Mouse (Mus musculus) G1E-ER4 (cell line): ENCODE measurements around the gene Rab11fip5. TPM values are rescaled to one million over a fixed set of nuclear protein-coding genes. Genes with fewer than 3 reads are reported as not detected.

ENCODE experiments used
- GATA1 ChIP-seq: IDR thresholded peaks from one replicate; pipeline ENCODE4 v1.8.0; 2012; ENCODE audit warnings: low read length, inconsistent platforms
- polyA plus RNA-seq: library from polyadenylated mRNA; stranded (reverse); fragments of >175 nt; gene quantifications from 2 replicates; pipeline ENCODE4 v1.2.3, GENCODE M21; 2012

Rab11fip5 gene
- polyA plus RNA-seq, 1 experiment: 0.70 TPM

DNA sequence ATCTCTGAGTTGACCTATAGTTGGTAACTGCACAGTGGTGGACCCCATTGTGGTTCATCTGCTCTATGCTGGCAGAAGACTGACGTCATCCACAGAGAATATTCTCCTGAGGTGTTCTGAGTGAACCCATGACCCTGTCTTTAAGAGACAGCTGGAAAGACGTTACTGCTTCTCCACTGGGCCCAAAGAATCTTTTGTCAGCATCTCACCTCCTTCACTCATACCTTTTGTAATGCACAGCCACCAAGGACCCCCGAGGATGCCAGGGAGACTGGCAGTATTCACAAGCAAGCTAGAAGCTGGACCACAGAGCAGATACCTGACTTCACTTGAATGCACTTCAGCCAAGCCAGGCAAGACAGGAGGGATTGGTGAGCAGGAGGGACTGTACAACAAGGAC, 39.1 kb downstream of the Rab11fip5 start:
- no peak for TF ChIP-seq GATA1

DNA sequence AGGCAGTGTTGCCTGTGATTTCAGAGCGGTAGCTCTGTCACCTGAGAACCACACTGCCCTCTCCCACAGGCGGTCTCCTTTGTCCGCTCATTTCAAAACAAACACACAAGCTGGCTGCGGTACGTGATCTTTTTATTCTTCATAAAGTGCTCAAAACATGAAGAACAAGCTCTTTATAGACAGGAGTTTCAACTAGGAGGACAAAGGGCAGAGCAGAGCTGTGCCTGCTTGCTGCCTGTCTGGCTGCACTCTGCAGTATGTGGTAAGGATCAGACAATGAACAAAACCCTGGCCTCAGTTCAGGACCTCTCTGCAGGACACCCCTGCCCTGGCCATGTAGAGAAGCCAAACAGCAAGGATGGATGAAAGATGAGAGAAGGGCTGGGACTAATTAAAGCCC, 39.6 kb downstream of the Rab11fip5 start:
- TF ChIP-seq GATA1: no peak

- TF ChIP-seq GATA1: no peak
Observed at GRCm38 (mm10) chr6:85334251-85334650, 40.2 kb downstream of the Rab11fip5 start.

DNA sequence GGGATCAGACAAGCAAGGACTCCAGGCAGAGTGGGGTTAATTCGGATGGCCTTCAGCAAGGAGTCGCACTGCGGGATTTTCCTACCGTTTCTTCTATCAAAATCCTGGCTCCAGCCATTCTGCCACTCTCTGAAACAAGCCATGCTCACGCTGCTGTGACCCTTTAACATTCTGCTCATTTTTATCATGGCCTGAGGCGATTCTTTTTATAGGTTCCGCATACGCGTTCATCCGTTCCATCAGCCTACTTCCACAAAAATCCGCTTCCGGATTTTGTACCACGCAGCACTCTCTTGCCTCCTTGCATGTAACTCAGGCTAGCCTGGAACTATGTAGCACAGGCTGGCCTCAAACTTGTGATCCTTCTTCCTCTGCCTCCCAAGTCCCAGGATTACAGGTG, 40.7 kb downstream of the Rab11fip5 start:
- TF ChIP-seq GATA1: no peak

DNA sequence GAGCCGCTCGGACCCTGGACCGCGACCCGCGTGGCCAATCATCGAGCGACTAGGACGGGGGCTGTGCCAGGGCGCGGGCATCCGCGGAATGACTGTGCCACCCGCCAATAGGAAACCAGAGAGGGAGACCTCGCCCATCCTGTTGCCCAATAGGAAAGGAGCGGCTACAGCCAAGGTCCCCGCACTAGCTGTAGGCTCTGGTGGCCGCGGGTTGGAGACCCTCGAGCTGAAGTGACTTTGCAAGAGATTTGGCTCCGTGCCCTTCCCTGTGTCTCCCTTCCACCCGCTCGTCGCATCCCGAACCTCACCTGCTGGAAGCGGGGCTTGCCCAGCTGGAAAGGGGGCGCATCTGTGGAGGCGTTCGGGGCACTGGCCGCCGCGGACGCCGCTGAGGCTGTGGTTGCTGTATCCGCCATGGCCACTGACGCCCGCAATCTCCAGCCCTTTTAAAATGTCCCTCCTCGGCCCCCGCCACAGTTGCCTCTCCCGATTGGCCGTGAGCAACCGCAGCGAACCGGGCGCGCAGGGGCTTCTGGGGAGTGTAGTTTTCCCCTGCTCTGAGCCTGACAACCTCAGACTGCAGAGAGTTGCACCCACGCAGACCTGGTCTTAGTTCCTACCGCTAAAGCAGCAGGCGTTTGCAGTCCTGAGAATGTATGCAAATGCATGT, 41.3 kb downstream of the Rab11fip5 start, which contains the start of gene Sfxn5:
TSS of gene Sfxn5 (minus strand) at position 423 of the 670 bp plus-strand sequence.
- TF ChIP-seq GATA1: no peak

DNA sequence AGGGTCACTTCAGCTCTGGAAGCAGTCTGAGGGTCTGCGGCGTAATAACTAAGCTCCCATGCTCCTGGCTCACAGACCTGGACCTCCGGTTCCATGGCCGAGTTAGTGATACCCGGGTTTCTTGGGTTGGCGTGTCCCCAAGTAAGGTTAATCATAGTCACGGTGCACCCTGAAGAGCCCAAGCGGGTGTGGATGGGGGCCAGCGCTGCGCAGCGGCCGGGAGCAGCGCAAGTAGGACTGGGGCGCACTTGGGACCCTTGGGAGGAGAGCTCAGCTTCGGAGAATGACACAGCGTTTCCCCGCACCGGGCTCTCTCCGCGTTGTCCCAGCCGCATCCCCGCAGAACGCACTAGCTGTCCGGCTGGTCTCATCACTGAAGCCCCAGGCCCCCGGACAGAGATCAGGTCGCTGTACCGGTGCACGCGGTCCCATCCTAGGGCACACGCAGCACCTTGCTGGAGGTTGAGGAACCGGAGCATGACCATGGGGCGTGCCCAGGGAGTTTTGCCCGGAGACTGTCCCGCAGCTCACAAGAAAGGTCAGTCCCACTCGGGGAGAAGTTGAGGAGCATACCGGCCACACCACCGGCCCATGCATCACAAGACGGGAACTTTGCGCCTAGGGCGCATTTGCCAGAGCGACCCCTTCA, 42.0 kb downstream of the Rab11fip5 start:
- TF ChIP-seq GATA1: no peak

- no peak for TF ChIP-seq GATA1
Observed at GRCm38 (mm10) chr6:85331736-85332135, 42.7 kb downstream of the Rab11fip5 start.

- TF ChIP-seq GATA1: no peak
Observed at GRCm38 (mm10) chr6:85331221-85331735, 43.2 kb downstream of the Rab11fip5 start.

DNA sequence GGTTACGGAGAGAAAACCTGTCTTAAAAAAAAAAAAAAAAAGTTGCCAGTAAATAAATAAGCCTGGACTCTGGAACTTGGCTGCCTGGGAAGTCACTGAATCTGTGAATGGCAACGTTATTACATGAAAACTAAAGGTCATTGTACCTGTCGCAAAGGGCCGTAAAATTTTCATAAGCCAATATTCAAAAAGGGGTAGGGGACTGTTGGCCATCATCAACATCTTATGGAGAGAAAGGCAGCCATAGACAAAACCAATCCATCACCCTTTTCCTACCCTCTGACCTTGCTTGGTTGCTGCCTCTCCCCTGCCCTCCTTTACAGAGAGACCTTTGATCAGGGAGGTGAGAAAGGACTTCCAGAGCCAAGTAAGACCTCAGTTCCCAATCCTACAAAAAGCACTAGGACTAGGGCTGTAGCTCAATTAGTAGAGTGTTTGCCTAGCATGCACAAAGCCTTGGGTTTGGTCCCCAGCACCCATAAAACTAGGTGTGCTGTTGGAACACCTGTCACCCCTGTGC, 44.7 kb downstream of the Rab11fip5 start:
- no peak for TF ChIP-seq GATA1

DNA sequence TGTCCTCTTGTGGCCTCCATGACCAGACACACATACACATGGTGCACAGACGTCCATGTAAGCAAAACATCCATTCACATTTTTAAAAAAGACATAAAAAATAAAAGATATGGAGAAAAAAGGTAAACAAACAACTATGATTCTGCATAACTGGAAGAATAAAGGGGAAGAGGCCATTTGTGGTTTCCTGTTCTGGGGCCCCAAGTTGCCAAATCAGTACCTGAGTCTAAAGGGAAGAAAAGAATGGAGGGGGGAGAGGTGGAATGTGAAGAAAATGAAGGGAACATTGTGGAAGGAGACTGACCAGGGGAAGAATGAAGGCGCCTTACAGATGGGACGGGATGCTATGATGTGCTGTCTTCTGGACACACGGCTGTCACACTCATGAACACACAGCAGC, 47.9 kb downstream of the Rab11fip5 start:
- TF ChIP-seq GATA1: no peak

DNA sequence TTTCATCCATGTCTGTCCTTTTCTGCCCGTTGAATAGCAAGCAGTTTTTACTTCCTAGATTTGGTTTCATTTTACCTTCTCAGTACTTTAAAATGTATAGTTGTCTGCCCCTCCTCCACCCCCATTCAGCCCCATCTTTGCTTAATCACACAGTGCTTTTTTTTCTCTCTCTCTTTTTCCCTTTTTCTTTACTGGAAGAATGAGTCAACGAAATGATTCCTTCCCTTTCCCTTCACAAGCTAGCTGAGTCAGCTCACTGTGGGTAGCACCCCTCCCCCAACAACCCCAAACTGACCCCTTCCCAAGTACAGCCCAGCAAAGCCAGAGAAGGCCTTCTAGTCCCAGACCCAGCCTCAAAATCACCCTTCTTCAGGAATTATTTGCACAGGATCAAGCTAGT, 49.3 kb downstream of the Rab11fip5 start:
- TF ChIP-seq GATA1: no peak

GRCm38 (mm10) chr6:85320445-85320866, 54.0 kb downstream of the Rab11fip5 start:
- TF ChIP-seq GATA1: no peak

- TF ChIP-seq GATA1: no peak
Observed at GRCm38 (mm10) chr6:85316211-85316610, 58.2 kb downstream of the Rab11fip5 start.

- TF ChIP-seq GATA1: no peak
Observed at GRCm38 (mm10) chr6:85314064-85314798, 60.2 kb downstream of the Rab11fip5 start.

DNA sequence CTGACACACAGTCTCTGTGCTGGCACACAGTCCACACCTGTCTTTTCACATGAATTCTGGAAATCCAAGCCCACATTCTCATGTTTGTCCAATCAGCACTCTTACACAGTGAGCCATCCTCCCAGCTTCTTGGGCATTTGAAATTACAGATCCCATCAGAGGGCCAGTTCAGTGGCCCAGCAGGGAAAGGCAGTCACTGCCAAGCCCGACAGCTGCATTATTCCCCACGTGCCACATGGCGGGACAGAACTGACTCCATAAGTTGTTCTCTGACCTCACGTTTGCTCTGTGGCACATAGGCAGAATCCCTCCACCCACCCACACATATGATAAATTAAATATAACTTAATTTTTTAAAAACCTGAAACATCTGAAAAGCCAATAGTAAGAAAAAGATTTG, 66.5 kb downstream of the Rab11fip5 start:
- no peak for TF ChIP-seq GATA1

GRCm38 (mm10) chr6:85306375-85306774, 68.1 kb downstream of the Rab11fip5 start:
- TF ChIP-seq GATA1: no peak
